Mouse (Mus musculus): Measurements from ENCODE around the gene Dsn1.

Dsn1 gene

DNA sequence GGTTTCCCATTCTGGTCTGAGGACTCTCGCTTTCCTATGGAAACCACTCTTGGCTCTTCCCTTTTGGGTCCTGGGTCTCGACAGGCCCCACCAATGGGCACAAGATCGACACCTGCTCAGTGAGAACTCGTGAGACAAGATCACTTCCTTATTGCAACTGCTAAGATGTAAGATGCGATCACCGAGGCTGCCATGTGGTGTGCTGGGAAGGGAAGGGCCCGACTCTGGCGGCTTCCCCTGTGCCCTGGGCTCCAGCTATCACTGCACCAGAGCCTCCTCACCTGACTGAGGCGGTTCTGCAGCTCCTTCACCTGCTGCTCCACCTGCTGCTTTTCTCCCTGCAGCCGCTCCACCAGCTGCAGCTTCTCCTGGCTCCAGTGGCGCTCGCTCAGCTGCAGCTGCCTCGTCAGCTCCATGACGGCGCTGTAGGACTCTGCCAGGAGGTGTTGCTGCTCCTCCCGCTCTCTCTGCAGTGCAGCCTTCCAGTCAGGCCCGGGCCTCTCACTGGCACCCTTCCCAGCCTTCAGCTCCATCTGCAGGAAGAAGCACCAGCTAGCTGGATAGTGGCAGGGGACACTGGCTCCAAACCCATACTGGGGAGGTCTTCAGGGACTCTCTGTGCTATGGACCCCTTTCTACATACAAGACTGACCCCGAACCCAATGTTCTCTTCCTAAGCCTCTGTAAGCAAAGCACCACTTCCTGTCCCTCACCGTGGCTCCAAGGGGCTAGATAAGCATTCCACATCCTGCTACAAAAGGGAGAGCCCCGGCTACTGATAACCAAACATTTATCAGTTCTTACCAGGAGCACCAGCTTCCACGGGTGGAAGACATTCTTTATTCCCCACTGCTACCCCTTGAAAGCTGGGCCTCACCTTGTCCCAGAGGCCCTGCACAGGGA lies 20.4 kb upstream of the Dsn1 start:
- DNase-seq (ENCODE audit: low read depth, low spot score): no peak

DNA sequence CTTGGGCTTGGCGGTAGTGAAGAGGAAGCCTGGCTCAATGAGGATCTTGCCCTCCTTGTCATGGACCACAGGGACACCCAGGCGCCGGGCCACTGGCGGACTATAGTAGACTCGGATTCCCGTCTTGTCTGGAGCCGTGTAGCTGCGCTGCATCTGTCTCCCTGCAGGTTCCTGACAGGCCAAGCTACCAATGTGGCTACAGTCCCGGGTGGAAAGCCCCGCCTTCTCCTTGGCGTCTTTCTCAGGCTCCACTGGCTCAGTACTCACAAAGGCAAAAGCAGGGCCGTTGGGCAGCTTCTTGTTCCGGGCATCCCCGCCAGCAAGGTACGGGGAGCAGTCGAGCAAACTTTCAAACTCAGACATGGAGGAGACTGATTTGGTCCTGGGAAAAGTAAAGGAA lies 14.2 kb upstream of the Dsn1 start:
- no peak for DNase-seq (ENCODE audit: low read depth, low spot score)

DNA sequence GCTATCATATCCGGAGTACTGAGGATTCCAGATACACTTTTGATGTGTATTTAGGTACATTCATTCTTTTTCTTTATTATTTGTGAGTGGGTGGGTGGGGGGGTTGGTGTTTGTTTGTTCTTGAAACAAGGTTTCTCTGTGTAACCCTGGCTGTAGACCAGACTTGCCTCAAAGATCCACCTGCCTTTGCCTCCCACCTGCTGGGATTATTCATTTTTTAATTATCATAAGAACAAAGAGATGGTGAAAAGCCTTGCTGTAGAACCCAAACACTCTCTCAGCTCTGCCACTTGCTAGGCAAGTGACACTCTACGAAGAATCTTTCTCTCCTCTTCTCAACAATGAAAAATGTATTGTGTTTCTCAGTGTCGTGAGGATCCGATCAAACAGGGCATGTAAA lies 12.3 kb upstream of the Dsn1 start:
- DNase-seq (ENCODE audit: low read depth, low spot score): no peak

- DNase-seq (ENCODE audit: low read depth, low spot score): no peak
Observed at GRCm38 (mm10) chr2:157016529-157017270, 9.7 kb upstream of the Dsn1 start.

GRCm38 (mm10) chr2:157012341-157012740 lies 5.4 kb upstream of the Dsn1 start:
- no peak for DNase-seq (ENCODE audit: low read depth, low spot score)

- DNase-seq (ENCODE audit: low read depth, low spot score): no peak
Observed at GRCm38 (mm10) chr2:157010634-157011310, 3.8 kb upstream of the Dsn1 start.

GRCm38 (mm10) chr2:157010121-157010520 lies 3.2 kb upstream of the Dsn1 start:
- peak; percentile 34 for DNase-seq (ENCODE audit: low read depth, low spot score)

DNA sequence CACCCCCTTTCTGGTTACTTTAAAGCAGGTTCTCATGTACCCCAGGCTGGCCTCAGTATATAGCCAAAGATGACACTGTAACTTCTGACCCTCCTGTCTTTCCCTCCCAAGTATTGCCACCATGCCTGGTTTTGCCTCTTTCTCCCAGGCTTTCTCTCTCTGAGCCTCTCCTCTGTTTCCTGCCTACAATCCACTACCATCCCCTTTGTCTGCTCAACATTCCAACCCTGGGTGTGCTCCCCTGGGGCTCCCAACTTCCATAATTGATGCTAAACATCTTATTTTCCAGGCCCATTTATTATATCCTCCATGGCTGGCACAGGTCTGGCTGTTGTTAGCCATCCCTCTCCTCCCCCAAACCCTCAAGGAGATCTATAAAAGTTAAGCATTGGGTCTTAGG lies 1.6 kb upstream of the Dsn1 start:
- no peak for DNase-seq (ENCODE audit: low read depth, low spot score)

DNA sequence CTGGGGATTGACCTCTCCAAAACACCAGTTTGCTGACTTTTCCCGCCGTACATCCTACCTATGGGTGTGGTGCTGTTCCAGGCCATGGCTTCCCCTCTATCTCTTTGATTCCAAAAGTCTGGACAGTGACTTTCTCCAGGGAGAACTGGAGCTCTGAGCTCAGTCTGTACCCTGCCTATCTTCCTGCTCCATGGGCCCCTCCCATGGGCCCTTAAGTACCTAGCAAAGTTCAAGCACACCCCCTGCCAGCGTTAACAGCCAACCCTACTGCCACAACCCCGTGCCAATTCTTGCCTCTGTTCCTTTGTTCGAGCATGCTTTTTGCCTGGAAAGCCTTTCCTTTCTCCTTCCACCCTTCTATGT lies 261 bp upstream of the Dsn1 start:
- DNase-seq (ENCODE audit: low read depth, low spot score): no peak

- no peak for DNase-seq (ENCODE audit: low read depth, low spot score)
Observed at GRCm38 (mm10) chr2:157002321-157002720, 4.6 kb downstream of the Dsn1 start.

- no peak for DNase-seq (ENCODE audit: low read depth, low spot score)
Observed at GRCm38 (mm10) chr2:156998263-156998662, 8.7 kb downstream of the Dsn1 start.

DNA sequence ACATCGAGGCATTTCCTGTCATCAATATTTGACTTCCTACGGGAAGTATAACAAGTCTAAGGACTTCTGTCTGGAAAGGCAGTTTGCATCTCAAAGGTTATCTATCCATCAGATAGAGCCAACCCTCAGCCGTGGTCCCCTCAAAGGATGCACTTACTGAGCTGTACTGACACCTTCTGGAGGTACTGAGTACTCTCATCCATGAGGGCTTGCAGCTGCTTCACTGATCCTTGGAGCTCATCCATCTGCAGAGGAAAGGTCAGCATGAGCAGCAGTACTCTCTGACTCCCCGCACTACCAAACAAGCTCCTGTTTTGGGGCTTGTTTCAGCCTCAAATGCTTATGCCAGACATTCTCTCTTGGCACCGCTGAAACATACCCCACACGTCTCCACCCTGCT lies 10.4 kb downstream of the Dsn1 start:
- no peak for DNase-seq (ENCODE audit: low read depth, low spot score)

DNA sequence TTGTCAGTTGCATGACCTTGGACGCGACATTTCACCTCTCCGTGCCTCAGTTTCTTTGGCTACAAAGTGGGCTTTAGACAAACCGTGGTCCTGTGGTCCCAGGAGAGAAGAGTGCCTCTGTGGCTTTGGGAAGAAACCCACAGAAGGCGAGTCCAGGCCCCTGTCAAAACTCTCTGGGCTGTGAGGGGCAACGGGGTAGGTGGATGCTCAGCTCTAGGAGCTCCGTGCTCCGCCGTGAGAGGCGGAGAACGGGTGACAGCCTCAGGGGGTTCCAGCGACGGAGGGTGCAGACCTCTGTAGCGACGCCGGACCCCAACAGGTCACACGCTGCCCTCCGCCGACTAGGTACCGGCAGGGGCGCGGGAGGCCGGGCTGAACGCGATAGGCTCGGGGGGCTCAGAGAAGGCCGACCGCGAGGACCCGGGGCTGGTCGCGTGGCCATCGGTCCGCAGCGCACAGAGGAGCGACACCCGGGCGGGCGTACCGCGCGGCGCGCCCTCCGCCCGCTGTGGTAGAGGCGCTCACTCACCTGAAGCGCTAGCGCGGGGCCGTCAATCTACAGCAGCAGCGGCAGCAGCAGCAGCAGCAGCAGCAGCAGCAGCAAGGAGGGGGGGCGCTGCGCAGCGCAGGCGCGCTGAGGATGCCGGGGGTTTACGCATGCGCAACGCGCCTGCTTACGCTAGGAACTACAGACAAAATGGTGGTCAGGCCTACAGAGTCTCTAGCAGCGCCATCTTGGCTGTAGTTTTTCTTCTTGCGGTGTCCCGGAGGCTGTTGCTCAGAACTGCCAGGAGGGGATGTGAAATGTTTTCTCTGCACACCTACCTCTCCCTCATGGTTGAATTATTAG lies 15.3 kb downstream of the Dsn1 start, which contains the start of gene Ndrg3:
Gene Ndrg3, minus strand, starts transcription at position 587 of the 850 bp plus-strand sequence.
- DNase-seq (ENCODE audit: low read depth, low spot score): peak; percentile 100

GRCm38 (mm10) chr2:156990727-156991431 lies 16.1 kb downstream of the Dsn1 start:
- DNase-seq (ENCODE audit: low read depth, low spot score): no peak

DNA sequence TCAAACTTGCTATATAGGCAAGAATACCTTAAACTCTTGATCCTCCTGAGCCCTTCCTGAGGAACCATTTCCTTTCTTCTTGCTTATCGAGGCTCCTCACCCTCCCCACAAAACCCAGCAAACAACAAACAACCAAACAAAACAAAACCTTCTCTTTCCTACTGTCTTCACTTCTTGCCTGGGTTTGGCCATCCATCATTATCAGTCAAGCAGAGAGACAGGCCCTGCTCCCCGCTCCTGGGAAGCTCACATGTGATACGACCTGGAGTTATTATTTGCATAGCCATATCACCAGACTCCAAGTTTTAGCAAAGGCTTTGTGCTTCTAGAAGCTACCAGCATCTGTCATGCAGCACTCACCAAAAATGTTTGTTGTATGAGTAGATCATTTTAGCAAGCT lies 19.6 kb downstream of the Dsn1 start:
- no peak for DNase-seq (ENCODE audit: low read depth, low spot score)

DNA sequence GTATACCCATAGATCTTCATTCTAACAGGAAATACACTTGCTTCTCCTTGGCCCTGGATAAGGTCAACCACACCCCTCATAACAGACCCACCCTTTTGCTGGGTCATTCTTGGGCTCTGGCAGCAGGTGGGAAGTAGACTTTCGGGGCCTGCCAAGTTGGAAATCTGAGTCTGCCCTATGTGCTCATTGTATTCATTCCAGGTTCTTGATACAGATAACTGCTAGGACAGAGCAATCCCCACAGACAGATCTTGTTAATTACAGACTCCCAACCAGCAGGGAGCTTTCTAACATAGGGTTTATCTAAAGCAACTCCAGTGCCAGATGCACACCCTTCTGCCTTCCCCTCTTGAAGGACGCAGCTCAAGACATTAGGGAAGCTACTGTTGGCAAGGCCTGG lies 24.1 kb downstream of the Dsn1 start:
- no peak for DNase-seq (ENCODE audit: low read depth, low spot score)

DNA sequence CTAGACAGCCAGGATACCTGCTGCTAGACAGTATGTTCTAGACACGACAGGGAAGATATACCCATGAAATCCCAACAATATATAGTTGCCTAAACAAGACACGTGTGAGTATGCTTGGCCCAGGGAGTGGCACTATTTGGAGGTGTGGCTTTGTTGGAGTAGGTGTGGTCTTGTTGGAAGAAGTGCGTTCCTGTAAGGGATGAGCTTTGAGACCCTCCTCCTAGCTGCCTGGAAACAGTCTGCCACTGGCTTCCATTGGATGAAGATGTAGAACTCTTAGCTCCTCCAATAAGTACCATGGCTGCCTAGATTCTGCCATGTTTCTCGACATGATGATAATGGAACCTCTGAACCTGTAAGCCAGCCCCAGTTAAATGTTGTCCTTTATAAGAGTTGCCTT lies 25.7 kb downstream of the Dsn1 start:
- DNase-seq (ENCODE audit: low read depth, low spot score): no peak

GRCm38 (mm10) chr2:156980059-156980458 lies 26.9 kb downstream of the Dsn1 start:
- no peak for DNase-seq (ENCODE audit: low read depth, low spot score)

DNA sequence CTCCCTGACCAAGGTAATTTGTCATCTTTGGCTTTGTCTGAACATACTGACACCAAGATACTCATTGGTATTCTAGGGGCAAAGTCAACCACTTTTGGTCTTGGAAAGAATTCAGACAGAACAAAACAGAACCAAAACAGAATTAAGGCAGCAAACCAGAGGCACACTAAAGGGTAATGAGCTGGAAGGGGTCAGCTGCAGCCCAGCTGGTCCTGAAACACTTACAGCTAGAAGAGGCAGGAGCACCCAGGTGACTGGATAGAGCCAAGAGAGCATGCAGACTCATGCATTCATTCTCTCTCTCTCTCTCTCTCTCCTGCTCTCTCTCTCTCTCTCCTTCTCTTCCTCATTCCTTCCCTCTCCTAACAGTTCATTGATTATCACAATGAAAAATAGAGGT lies 30.2 kb downstream of the Dsn1 start:
- no peak for DNase-seq (ENCODE audit: low read depth, low spot score)

GRCm38 (mm10) chr2:156974967-156975366 lies 32.0 kb downstream of the Dsn1 start:
- DNase-seq (ENCODE audit: low read depth, low spot score): no peak
